Mouse (Mus musculus): ENCODE results near the gene Rasd2. TPM values are rescaled to one million over a fixed set of nuclear protein-coding genes. Genes with fewer than 3 reads are reported as not detected.

The Rasd2 gene
- polyA plus RNA-seq (2015; fragmentation: Nextera tagmentation; extraction: Ambion mirVana) = 0.80 and 1.1 TPM in 2 replicates

GRCm38 (mm10) chr8:75213686-75214085 lies at the start of gene Rasd2:
Gene Rasd2, plus strand, starts transcription at chr8:75213944.
- no peak for ATAC-seq (ENCODE audit: insufficient read depth, low FRiP score)
- Histone ChIP-seq H3K4me1 (ENCODE audit: control insufficient read depth, insufficient read depth, low read length) (peaks cover 20% of the 10 kb centered on the region), H3K27me3 (ENCODE audit: control insufficient read depth, insufficient read depth, low read length) (peaks cover 31% of the 10 kb centered on the region), H3K9ac (ENCODE audit: low read length) (peak within 1 kb of the TSS; percentile 67), H3K4me3 (replicated peaks; ENCODE audit: low read length) (peak within 1 kb of the TSS; percentile 54), H3K36me3 (ENCODE audit: control insufficient read depth, insufficient read depth, low read length) (no peaks in the 10 kb centered on the region), H3K27ac (ENCODE audit: low read length) (no peak within 1 kb of the TSS), H3K9me3 (replicated peaks; ENCODE audit: control insufficient read depth, low read length) (no peaks in the 10 kb centered on the region), H3K4me2 (ENCODE audit: low read depth, low read length) (peak within 1 kb of the TSS; percentile 99)
- WGBS = 1% methylated on average over 42 of the region's 42 CpGs

DNA sequence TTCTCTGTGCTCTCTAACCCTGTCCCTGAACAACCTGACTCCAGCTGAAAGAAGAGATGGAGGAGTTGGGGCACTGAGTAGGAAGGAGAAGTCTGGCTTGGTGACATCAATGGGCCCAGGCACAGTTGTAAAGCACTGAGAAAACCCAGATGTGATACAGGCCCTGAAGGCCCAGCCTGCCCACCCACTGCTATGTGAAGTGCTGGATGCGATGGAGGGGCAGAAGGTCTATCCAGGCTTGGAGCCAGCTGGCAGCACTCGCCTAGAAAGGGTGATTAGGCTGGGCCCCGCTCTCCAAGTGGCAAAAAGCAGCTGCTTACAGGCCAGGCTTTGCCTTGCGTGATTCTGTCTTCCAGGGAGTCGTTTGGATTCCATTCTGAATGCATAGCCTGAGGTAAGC lies 44.4 kb upstream of the Rasd2 start:
- H3K27me3 ChIP-seq (ENCODE audit: control insufficient read depth, insufficient read depth, low read length) = no peaks in the 10 kb centered on the region
- peak overlapping the region; percentile 37; the same call in 1 of the 2 replicates for H3K27ac ChIP-seq (ENCODE audit: low read length)
- ATAC-seq (ENCODE audit: insufficient read depth, low FRiP score) = peak; percentile 77; the same call in 1 of the 2 replicates

DNA sequence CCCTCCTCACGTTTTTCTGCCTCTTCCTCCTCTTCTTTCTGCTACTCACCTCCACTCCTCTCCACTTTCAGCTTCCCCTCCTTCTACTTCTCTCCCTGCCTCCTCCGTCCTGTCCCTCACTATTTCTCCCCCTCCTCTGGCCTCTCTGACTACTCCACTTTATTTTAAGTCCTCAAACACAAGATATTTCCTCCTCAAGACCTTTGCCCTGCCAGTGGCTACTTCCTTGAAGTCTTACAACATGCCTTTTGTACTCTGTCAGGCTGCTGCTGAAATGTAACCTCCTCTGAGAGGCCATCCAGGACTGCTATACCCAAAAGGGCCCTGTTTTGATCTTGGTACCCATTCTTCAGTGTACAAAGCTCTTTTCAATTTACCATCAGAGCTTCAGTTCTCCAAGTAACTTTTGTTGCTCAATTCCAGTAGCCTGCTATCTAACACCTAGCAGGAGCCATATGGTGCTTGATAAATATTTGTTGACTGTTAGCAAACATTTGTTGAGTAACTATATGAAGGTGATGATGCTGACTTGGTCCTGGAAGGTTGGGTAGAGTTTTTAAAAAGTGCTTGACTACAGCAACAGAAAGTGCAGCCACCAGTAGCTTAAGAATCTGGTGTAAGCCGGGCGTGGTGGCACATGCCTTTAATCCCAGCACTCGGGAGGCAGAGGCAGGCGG lies 41.6 kb upstream of the Rasd2 start:
- Histone ChIP-seq H3K4me1 (ENCODE audit: control insufficient read depth, insufficient read depth, low read length) (peaks cover 14% of the 10 kb centered on the region; the same call in 1 of the 2 replicates), H3K4me2 (ENCODE audit: low read depth, low read length) (no peak overlapping the region), H3K4me3 (replicated peaks; ENCODE audit: low read length) (no peak overlapping the region), H3K9me3 (replicated peaks; ENCODE audit: control insufficient read depth, low read length) (no peaks in the 10 kb centered on the region; the same call in 1 of the 2 replicates), H3K27me3 (ENCODE audit: control insufficient read depth, insufficient read depth, low read length) (no peaks in the 10 kb centered on the region), H3K36me3 (ENCODE audit: control insufficient read depth, insufficient read depth, low read length) (no peaks in the 10 kb centered on the region), H3K27ac (ENCODE audit: low read length) (no peak overlapping the region), H3K9ac (ENCODE audit: low read length) (no peak overlapping the region)
- 63% methylated on average over 6 of the region's 6 CpGs for WGBS
- ATAC-seq (ENCODE audit: insufficient read depth, low FRiP score) = no peak

More for the DNA sequence above, 44.4 kb upstream of the Rasd2 start:
- 35% methylated on average over 5 of the region's 5 CpGs for WGBS
- no peaks in the 10 kb centered on the region; the same call in 1 of the 2 replicates for H3K9me3 ChIP-seq (replicated peaks; ENCODE audit: control insufficient read depth, low read length)
- H3K36me3 ChIP-seq (ENCODE audit: control insufficient read depth, insufficient read depth, low read length) = no peaks in the 10 kb centered on the region
- H3K4me2 ChIP-seq (ENCODE audit: low read depth, low read length) = no peak overlapping the region
- H3K4me1 ChIP-seq (ENCODE audit: control insufficient read depth, insufficient read depth, low read length) = peaks cover 14% of the 10 kb centered on the region; the same call in 1 of the 2 replicates
- no peak overlapping the region for H3K9ac ChIP-seq (ENCODE audit: low read length)
- H3K4me3 ChIP-seq (replicated peaks; ENCODE audit: low read length) = no peak overlapping the region

GRCm38 (mm10) chr8:75193022-75193421 lies 20.7 kb upstream of the Rasd2 start:
- WGBS = 59% methylated on average over 3 of the region's 3 CpGs
- H3K4me2 ChIP-seq (ENCODE audit: low read depth, low read length) = no peak overlapping the region
- H3K9me3 ChIP-seq (replicated peaks; ENCODE audit: control insufficient read depth, low read length) = no peaks in the 10 kb centered on the region
- H3K9ac ChIP-seq (ENCODE audit: low read length) = no peak overlapping the region
- no peaks in the 10 kb centered on the region for H3K36me3 ChIP-seq (ENCODE audit: control insufficient read depth, insufficient read depth, low read length)
- H3K4me1 ChIP-seq (ENCODE audit: control insufficient read depth, insufficient read depth, low read length) = no peaks in the 10 kb centered on the region
- no peaks in the 10 kb centered on the region for H3K27me3 ChIP-seq (ENCODE audit: control insufficient read depth, insufficient read depth, low read length)
- H3K27ac ChIP-seq (ENCODE audit: low read length) = no peak overlapping the region
- H3K4me3 ChIP-seq (replicated peaks; ENCODE audit: low read length) = no peak overlapping the region
- ATAC-seq (ENCODE audit: insufficient read depth, low FRiP score) = no peak

DNA sequence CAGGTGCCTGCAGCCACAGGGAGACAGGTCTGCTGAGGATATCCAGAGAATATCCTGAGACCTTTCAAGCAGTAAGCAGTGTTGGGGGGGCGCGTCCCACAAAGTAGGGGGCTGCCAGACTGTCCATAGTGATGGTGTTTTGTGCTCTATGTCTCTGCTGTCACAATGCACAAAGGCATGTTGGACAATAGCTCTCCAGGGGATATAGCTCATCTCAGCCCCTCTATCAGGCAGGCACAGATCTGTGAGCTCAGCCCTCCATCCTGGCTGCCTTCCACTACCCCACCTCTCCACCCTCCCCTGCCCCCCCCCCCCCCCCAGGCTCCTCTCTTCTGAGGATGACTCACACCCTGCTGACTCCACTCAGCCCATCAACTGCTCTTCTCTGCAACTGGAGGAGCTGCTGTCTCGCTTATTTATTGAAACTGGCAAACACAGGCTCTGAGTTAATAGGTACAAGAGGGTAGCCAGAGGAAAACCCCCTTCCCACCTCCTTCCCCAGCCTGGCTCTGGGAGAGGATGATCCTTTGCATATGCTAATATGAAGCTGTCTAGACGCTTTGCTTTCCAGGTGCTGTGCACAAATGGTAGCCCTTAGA lies 19.2 kb upstream of the Rasd2 start:
- H3K4me2 ChIP-seq (ENCODE audit: low read depth, low read length) = no peak overlapping the region
- no peaks in the 10 kb centered on the region for H3K9me3 ChIP-seq (replicated peaks; ENCODE audit: control insufficient read depth, low read length)
- 42% methylated on average over 4 of the region's 4 CpGs for WGBS
- no peak for ATAC-seq (ENCODE audit: insufficient read depth, low FRiP score)
- no peaks in the 10 kb centered on the region for H3K4me1 ChIP-seq (ENCODE audit: control insufficient read depth, insufficient read depth, low read length)
- no peak overlapping the region for H3K4me3 ChIP-seq (replicated peaks; ENCODE audit: low read length)
- H3K27me3 ChIP-seq (ENCODE audit: control insufficient read depth, insufficient read depth, low read length) = no peaks in the 10 kb centered on the region
- H3K27ac ChIP-seq (ENCODE audit: low read length) = no peak overlapping the region
- H3K36me3 ChIP-seq (ENCODE audit: control insufficient read depth, insufficient read depth, low read length) = no peaks in the 10 kb centered on the region
- H3K9ac ChIP-seq (ENCODE audit: low read length) = no peak overlapping the region

GRCm38 (mm10) chr8:75197170-75197569 lies 16.6 kb upstream of the Rasd2 start:
- 66% methylated on average over 3 of the region's 3 CpGs for WGBS
- H3K4me1 ChIP-seq (ENCODE audit: control insufficient read depth, insufficient read depth, low read length) = no peaks in the 10 kb centered on the region
- no peaks in the 10 kb centered on the region for H3K9me3 ChIP-seq (replicated peaks; ENCODE audit: control insufficient read depth, low read length)
- H3K27me3 ChIP-seq (ENCODE audit: control insufficient read depth, insufficient read depth, low read length) = no peaks in the 10 kb centered on the region
- ATAC-seq (ENCODE audit: insufficient read depth, low FRiP score) = no peak
- H3K4me3 ChIP-seq (replicated peaks; ENCODE audit: low read length) = no peak overlapping the region
- H3K9ac ChIP-seq (ENCODE audit: low read length) = no peak overlapping the region
- H3K36me3 ChIP-seq (ENCODE audit: control insufficient read depth, insufficient read depth, low read length) = no peaks in the 10 kb centered on the region
- no peak overlapping the region for H3K27ac ChIP-seq (ENCODE audit: low read length)
- H3K4me2 ChIP-seq (ENCODE audit: low read depth, low read length) = no peak overlapping the region

GRCm38 (mm10) chr8:75197862-75198261 lies 15.9 kb upstream of the Rasd2 start:
- H3K9ac ChIP-seq (ENCODE audit: low read length) = no peak overlapping the region
- H3K4me3 ChIP-seq (replicated peaks; ENCODE audit: low read length) = no peak overlapping the region
- H3K36me3 ChIP-seq (ENCODE audit: control insufficient read depth, insufficient read depth, low read length) = no peaks in the 10 kb centered on the region
- no peaks in the 10 kb centered on the region for H3K4me1 ChIP-seq (ENCODE audit: control insufficient read depth, insufficient read depth, low read length)
- 46% methylated on average over 4 of the region's 4 CpGs for WGBS
- H3K27me3 ChIP-seq (ENCODE audit: control insufficient read depth, insufficient read depth, low read length) = no peaks in the 10 kb centered on the region
- no peak for ATAC-seq (ENCODE audit: insufficient read depth, low FRiP score)
- no peak overlapping the region for H3K4me2 ChIP-seq (ENCODE audit: low read depth, low read length)
- no peaks in the 10 kb centered on the region for H3K9me3 ChIP-seq (replicated peaks; ENCODE audit: control insufficient read depth, low read length)
- H3K27ac ChIP-seq (ENCODE audit: low read length) = no peak overlapping the region

GRCm38 (mm10) chr8:75198300-75198699 lies 15.4 kb upstream of the Rasd2 start:
- no peaks in the 10 kb centered on the region for H3K27me3 ChIP-seq (ENCODE audit: control insufficient read depth, insufficient read depth, low read length)
- no peaks in the 10 kb centered on the region for H3K9me3 ChIP-seq (replicated peaks; ENCODE audit: control insufficient read depth, low read length)

GRCm38 (mm10) chr8:75198988-75199765 lies 14.6 kb upstream of the Rasd2 start:
- Histone ChIP-seq H3K9me3 (replicated peaks; ENCODE audit: control insufficient read depth, low read length) (no peaks in the 10 kb centered on the region), H3K9ac (ENCODE audit: low read length) (no peak overlapping the region), H3K4me3 (replicated peaks; ENCODE audit: low read length) (no peak overlapping the region), H3K27ac (ENCODE audit: low read length) (no peak overlapping the region), H3K36me3 (ENCODE audit: control insufficient read depth, insufficient read depth, low read length) (no peaks in the 10 kb centered on the region), H3K4me1 (ENCODE audit: control insufficient read depth, insufficient read depth, low read length) (no peaks in the 10 kb centered on the region), H3K4me2 (ENCODE audit: low read depth, low read length) (no peak overlapping the region), H3K27me3 (ENCODE audit: control insufficient read depth, insufficient read depth, low read length) (no peaks in the 10 kb centered on the region)
- no peak for ATAC-seq (ENCODE audit: insufficient read depth, low FRiP score)
- WGBS = 68% methylated on average over 5 of the region's 5 CpGs

More at GRCm38 (mm10) chr8:75198300-75198699, 15.4 kb upstream of the Rasd2 start:
- Histone ChIP-seq H3K36me3 (ENCODE audit: control insufficient read depth, insufficient read depth, low read length) (no peaks in the 10 kb centered on the region), H3K4me1 (ENCODE audit: control insufficient read depth, insufficient read depth, low read length) (no peaks in the 10 kb centered on the region), H3K4me2 (ENCODE audit: low read depth, low read length) (no peak overlapping the region), H3K9ac (ENCODE audit: low read length) (no peak overlapping the region), H3K27ac (ENCODE audit: low read length) (no peak overlapping the region), H3K4me3 (replicated peaks; ENCODE audit: low read length) (no peak overlapping the region)
- no peak for ATAC-seq (ENCODE audit: insufficient read depth, low FRiP score)
